Mouse (Mus musculus): ENCODE results near the gene Pon2.
"Not testable (repeated sequence)": the region's sequence is repeated elsewhere in the genome, so short reads cannot be mapped to it uniquely, and the experiment has no call there.

The Pon2 gene

DNA sequence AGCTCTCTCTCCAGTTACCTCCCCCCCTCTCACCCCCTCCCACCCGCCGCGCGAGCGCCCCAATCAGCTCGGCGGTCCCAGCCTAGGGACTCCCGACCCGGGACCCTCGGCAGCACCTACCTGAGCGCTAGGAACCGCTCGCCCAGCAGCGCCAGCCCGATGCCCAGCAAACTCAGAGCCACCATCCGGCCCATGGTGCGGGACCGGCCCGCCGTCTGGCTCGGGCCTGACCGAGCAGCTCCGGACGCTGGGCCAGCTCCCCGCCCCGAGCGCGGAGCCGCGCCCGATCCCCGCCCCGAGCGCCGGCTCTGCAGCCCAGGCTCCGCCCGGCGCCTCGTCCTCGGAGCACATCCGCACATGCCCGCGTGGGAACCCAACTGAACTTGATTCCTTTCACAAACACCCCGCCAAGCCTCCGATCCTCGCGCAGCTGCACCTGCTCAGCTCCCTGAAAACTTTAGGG is at the start of gene Pon2:
Pon2 (minus strand) TSS at position 364 of the 463 bp plus-strand sequence.
- peak; percentile 82 for DNase-seq (ENCODE audit: low read depth, low spot score)

GRCm38 (mm10) chr6:5344255-5344654 is 46.0 kb upstream of the Pon2 start:
- no peak for DNase-seq (ENCODE audit: low read depth, low spot score)

DNA sequence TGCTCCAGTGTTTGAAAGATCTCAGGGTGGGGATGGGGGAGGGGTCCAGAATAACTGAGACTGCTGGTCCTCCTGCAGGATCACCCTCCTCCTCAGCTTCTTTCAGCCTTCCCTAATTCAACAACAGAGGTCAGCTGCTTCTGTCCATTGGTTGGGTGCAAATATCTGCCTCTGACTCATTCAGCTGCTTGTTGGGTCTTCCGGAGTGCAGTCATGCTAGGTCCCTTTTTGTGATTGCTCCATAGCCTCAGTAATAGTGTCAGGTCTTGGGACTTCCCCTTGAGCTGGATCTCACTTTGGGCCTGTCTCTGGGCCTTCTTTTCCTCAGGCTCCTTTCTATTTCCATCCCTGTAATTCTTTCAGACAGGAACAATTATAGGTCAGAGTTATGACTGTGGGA is 41.0 kb upstream of the Pon2 start:
- DNase-seq (ENCODE audit: low read depth, low spot score) = not testable (repeated sequence)

- peak; percentile 52 for DNase-seq (ENCODE audit: low read depth, low spot score)
Measured at GRCm38 (mm10) chr6:5338781-5339180, 40.5 kb upstream of the Pon2 start.

DNA sequence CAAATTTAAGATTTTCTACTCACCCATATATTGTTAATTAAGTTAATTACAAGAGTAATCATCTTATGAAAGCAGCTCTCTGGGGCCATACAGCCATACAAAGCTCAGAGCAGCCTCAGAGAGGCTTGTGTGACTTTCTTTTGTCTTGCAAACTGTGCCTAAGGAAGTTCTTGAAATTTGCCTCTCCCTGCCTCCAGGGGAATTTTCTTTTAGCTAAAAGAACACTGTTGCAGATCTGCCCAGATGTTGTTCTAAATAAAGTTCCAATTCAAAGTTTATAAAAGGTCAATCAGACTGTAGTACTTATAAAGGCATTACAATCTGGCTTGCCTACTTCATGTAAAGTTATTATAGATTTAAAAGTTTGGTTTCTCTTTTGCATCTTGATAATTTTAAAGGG is 37.8 kb upstream of the Pon2 start:
- peak; percentile 72 for DNase-seq (ENCODE audit: low read depth, low spot score)

GRCm38 (mm10) chr6:5334021-5334420 is 35.8 kb upstream of the Pon2 start:
- DNase-seq (ENCODE audit: low read depth, low spot score) = peak; percentile 91

DNA sequence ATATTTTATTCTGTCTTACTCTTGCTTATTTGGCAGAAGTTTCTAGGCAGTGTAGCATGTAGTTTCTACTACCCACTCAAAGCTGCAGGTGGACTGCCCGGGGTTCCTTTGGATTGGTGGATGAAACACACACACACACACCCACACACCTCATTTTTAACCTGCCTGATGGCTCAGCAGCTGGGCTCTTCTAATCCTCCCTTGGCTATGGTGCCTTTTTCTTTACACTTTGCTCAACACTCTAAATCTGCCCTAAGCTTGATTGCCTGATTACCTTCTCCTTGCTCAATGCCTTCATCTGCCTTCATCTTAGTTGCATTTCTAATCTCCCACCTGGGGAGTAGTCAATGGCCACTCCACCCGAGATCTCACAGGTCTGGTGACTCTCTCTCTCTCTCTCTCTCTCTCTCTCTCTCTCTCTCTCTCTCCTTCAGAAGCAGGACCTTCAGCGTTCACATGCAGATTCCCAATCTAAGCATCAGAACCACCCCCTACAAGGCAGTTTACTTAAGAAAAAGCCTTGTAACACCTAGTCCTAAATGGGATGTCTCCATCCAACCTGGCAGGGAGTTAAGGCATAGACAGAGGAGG is 34.4 kb upstream of the Pon2 start:
- peak; percentile 75 for DNase-seq (ENCODE audit: low read depth, low spot score)

GRCm38 (mm10) chr6:5325122-5325521 is 26.9 kb upstream of the Pon2 start:
- DNase-seq (ENCODE audit: low read depth, low spot score) = peak; percentile 100

GRCm38 (mm10) chr6:5324101-5324500 is 25.8 kb upstream of the Pon2 start:
- peak; percentile 63 for DNase-seq (ENCODE audit: low read depth, low spot score)

DNA sequence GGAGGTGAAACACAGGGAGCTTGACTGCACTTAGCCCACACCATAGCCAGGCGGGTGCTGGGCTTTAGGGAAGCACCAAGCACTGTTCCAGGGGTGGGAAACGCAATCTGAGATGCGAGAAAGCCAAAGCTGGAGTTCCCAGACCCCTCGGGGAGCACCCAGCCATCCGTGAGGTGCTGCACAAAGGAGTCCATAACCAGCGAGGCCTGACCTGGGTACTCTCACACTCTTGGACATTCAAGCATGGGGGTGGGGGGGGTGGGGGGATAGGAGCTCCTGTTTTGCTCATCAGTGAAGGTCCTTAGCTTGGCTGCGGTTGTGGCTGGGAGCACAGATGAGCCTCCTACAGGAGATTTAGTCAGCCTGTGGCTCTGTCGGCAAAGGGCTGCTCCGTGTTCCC is 18.4 kb upstream of the Pon2 start:
- DNase-seq (ENCODE audit: low read depth, low spot score) = peak; percentile 29

GRCm38 (mm10) chr6:5315053-5315759 is 17.0 kb upstream of the Pon2 start:
- DNase-seq (ENCODE audit: low read depth, low spot score) = no peak

- DNase-seq (ENCODE audit: low read depth, low spot score) = no peak
Measured at GRCm38 (mm10) chr6:5313951-5314590, 15.8 kb upstream of the Pon2 start.

DNA sequence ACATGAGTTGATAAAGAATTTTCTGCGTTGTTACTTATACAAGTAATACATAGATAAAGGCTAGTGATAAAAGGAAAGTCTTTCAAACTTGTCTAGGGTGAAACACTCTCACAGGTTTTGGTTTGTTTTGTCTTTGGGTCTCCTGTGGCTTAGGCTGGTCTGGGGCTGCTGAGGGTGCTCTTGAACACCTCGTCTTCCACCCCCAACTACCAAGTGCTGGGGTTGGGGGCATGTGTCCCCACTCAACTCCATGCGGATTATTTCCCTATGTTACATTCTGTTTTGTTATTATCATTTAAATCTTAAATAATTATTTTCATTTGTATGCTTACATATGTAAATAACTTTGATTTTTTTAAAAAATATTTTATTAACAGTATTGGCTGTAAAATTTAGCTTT is 12.2 kb upstream of the Pon2 start:
- DNase-seq (ENCODE audit: low read depth, low spot score) = no peak

GRCm38 (mm10) chr6:5309595-5310197 is 11.4 kb upstream of the Pon2 start:
- DNase-seq (ENCODE audit: low read depth, low spot score) = no peak

DNA sequence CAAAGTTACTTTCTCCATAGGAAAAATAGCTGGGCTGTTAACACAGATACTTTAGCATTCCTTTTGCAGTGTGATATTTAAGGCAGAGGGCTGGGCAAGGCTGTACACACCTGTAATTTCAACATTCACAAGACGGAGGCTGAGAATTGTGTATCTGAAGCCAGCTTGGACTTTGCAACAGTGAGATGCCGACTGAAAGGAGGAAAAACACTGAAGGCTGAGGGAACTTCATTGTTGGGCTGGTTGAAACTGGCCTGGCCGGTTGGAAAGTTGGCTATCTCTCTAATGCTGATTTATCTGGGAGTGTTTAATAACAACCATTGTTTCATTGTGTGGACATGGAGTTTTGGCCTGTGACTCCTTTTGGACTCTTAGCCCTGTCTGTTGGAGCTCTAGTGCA is 7.7 kb upstream of the Pon2 start:
- DNase-seq (ENCODE audit: low read depth, low spot score) = no peak

DNA sequence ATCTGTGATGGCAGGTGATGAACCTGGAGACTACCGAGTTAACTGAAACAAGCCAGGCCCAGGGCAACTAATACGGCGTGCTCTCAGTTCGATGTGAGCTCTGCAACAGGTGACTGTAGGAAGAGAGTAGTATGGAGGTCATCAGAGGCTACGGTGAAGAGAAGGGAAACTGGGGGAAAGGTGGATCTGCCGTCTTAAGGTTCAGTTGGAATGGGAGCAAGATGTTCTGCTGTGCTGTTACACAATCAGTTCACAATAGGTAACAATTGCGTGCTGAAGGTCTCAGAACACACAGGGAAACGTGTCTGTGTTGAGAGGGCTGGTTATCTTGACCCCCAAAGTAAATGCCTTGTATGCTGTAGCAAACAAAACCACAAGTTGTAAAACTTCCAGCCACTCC is 6.7 kb upstream of the Pon2 start:
- DNase-seq (ENCODE audit: low read depth, low spot score) = no peak

DNA sequence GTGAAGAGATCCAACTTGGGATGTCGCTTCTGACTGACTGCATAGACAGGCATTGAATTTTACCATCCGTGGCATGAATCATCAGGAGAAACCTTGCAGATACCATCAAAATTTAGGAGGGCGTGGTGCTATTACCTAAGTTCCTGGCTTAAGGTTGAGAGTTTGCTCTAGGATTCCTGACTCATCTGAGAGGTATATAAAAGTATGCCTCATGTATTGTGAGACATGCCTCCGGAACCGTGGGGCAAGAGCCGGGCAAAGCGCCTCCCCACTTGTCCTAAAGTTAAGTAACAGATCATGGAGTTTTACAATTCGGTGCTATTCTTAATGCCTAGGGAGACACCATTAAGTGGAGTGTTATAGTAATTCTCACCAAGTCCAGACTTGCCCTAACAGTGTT is 2.4 kb upstream of the Pon2 start:
- DNase-seq (ENCODE audit: low read depth, low spot score) = no peak

DNA sequence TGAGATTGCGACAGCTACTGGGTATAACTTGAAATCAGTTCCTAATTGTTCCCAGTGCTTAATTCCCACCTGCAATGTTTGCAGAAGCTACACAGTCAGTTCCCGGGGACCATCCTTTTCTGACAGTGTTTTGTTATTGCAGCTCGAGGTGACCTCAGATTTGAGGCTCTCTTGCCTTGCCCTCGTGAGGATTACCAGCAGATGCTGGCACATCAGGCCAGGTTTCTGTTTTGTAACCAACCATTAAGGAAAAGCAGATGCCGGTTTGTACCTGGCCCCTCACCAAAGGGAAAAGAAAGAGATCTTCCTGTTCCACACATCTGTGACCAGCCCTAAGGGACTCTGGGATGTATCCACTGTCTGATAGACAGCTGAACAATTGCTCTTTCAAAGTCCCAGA is 1.3 kb upstream of the Pon2 start:
- no peak for DNase-seq (ENCODE audit: low read depth, low spot score)

- peak; percentile 70 for DNase-seq (ENCODE audit: low read depth, low spot score)
Measured at GRCm38 (mm10) chr6:5297321-5298091, 749 bp downstream of the Pon2 start.

- DNase-seq (ENCODE audit: low read depth, low spot score) = no peak
Measured at GRCm38 (mm10) chr6:5296067-5296466, 2.2 kb downstream of the Pon2 start.

GRCm38 (mm10) chr6:5294659-5295449 is 3.4 kb downstream of the Pon2 start:
- no peak for DNase-seq (ENCODE audit: low read depth, low spot score)
